Mouse (Mus musculus): ENCODE results near the gene Pdia2. TPM values are rescaled to one million over a fixed set of nuclear protein-coding genes. Genes with fewer than 3 reads are reported as not detected.

The Pdia2 gene
- total and polyA plus RNA-seq, 2 experiments: 6.0 TPM; not detected in 1

GRCm38 (mm10) chr17:26239551-26239950 is 40.7 kb upstream of the Pdia2 start:
- no peak for TF ChIP-seq POLR2A (IDR thresholded peaks at IDR 0.05; ENCODE audit: extremely low read depth, insufficient read depth, low read length)
- no peak for TF ChIP-seq CTCF (IDR thresholded peaks at IDR 0.05; ENCODE audit: low read depth, low read length)
- no peak overlapping the region for H3K9ac ChIP-seq (ENCODE audit: low read depth, low read length)
- H3K4me3 ChIP-seq (ENCODE audit: insufficient read depth, low read depth, low read length): no peak overlapping the region
- H3K79me2 ChIP-seq (ENCODE audit: control insufficient read depth, insufficient read depth, low read length): peaks cover 20% of the 10 kb centered on the region; the same call in 1 of the 2 replicates
- no peaks in the 10 kb centered on the region for H3K36me3 ChIP-seq (ENCODE audit: control insufficient read depth, insufficient read depth, low read length)
- no peaks in the 10 kb centered on the region for H3K27me3 ChIP-seq (ENCODE audit: control insufficient read depth, insufficient read depth, low read length)
- peaks cover 3% of the 10 kb centered on the region; the same call in 1 of the 2 replicates for H3K4me1 ChIP-seq (ENCODE audit: control insufficient read depth, insufficient read depth, low read length)
- no peak overlapping the region for H3K27ac ChIP-seq (replicated peaks; ENCODE audit: insufficient read depth, low read depth, low read length)
- 73% methylated on average over 2 of the region's 2 CpGs for WGBS
- no peak for DNase-seq (ENCODE audit: extremely low read depth, low read depth, low spot score)

GRCm38 (mm10) chr17:26237667-26238066 is 38.8 kb upstream of the Pdia2 start:
- 87% methylated on average over 10 of the region's 10 CpGs for WGBS
- Histone ChIP-seq H3K4me3 (ENCODE audit: insufficient read depth, low read depth, low read length) (no peak overlapping the region), H3K27me3 (ENCODE audit: control insufficient read depth, insufficient read depth, low read length) (no peaks in the 10 kb centered on the region), H3K79me2 (ENCODE audit: control insufficient read depth, insufficient read depth, low read length) (peaks cover 23% of the 10 kb centered on the region; the same call in 1 of the 2 replicates), H3K4me1 (ENCODE audit: control insufficient read depth, insufficient read depth, low read length) (peaks cover 2% of the 10 kb centered on the region; the same call in 1 of the 2 replicates), H3K27ac (replicated peaks; ENCODE audit: insufficient read depth, low read depth, low read length) (no peak overlapping the region), H3K36me3 (ENCODE audit: control insufficient read depth, insufficient read depth, low read length) (no peaks in the 10 kb centered on the region), H3K9ac (ENCODE audit: low read depth, low read length) (no peak overlapping the region)
- DNase-seq (ENCODE audit: extremely low read depth, low read depth, low spot score): no peak
- no peak for TF ChIP-seq CTCF (IDR thresholded peaks at IDR 0.05; ENCODE audit: low read depth, low read length)

GRCm38 (mm10) chr17:26235077-26235815 is 36.4 kb upstream of the Pdia2 start:
- no peak for DNase-seq (ENCODE audit: extremely low read depth, low read depth, low spot score)
- Histone ChIP-seq H3K79me2 (ENCODE audit: control insufficient read depth, insufficient read depth, low read length) (peaks cover 17% of the 10 kb centered on the region; the same call in 1 of the 2 replicates), H3K36me3 (ENCODE audit: control insufficient read depth, insufficient read depth, low read length) (no peaks in the 10 kb centered on the region), H3K27me3 (ENCODE audit: control insufficient read depth, insufficient read depth, low read length) (no peaks in the 10 kb centered on the region), H3K4me1 (ENCODE audit: control insufficient read depth, insufficient read depth, low read length) (no peaks in the 10 kb centered on the region), H3K9ac (ENCODE audit: low read depth, low read length) (no peak overlapping the region), H3K4me3 (ENCODE audit: insufficient read depth, low read depth, low read length) (no peak overlapping the region), H3K27ac (replicated peaks; ENCODE audit: insufficient read depth, low read depth, low read length) (peak overlapping the region; percentile 8; the same call in 1 of the 2 replicates)
- 77% methylated on average over 13 of the region's 13 CpGs for whole genome bisulfite sequencing
- TF ChIP-seq CTCF (IDR thresholded peaks at IDR 0.05; ENCODE audit: low read depth, low read length) (no peak), POLR2A (IDR thresholded peaks at IDR 0.05; ENCODE audit: extremely low read depth, insufficient read depth, low read length) (no peak)

GRCm38 (mm10) chr17:26234386-26234785 is 35.5 kb upstream of the Pdia2 start:
- no peak for TF ChIP-seq POLR2A (IDR thresholded peaks at IDR 0.05; ENCODE audit: extremely low read depth, insufficient read depth, low read length)
- no peak for TF ChIP-seq CTCF (IDR thresholded peaks at IDR 0.05; ENCODE audit: low read depth, low read length)
- no peak for DNase-seq (ENCODE audit: extremely low read depth, low read depth, low spot score)
- Histone ChIP-seq H3K27me3 (ENCODE audit: control insufficient read depth, insufficient read depth, low read length) (no peaks in the 10 kb centered on the region), H3K79me2 (ENCODE audit: control insufficient read depth, insufficient read depth, low read length) (peaks cover 22% of the 10 kb centered on the region; the same call in 1 of the 2 replicates), H3K27ac (replicated peaks; ENCODE audit: insufficient read depth, low read depth, low read length) (no peak overlapping the region), H3K4me1 (ENCODE audit: control insufficient read depth, insufficient read depth, low read length) (no peaks in the 10 kb centered on the region), H3K9ac (ENCODE audit: low read depth, low read length) (no peak overlapping the region), H3K36me3 (ENCODE audit: control insufficient read depth, insufficient read depth, low read length) (no peaks in the 10 kb centered on the region), H3K4me3 (ENCODE audit: insufficient read depth, low read depth, low read length) (no peak overlapping the region)
- WGBS: 89% methylated on average over 8 of the region's 8 CpGs

- Histone ChIP-seq H3K27ac (replicated peaks; ENCODE audit: insufficient read depth, low read depth, low read length) (no peak overlapping the region), H3K4me1 (ENCODE audit: control insufficient read depth, insufficient read depth, low read length) (no peaks in the 10 kb centered on the region), H3K36me3 (ENCODE audit: control insufficient read depth, insufficient read depth, low read length) (no peaks in the 10 kb centered on the region), H3K27me3 (ENCODE audit: control insufficient read depth, insufficient read depth, low read length) (no peaks in the 10 kb centered on the region), H3K79me2 (ENCODE audit: control insufficient read depth, insufficient read depth, low read length) (peaks cover 24% of the 10 kb centered on the region; the same call in 1 of the 2 replicates), H3K4me3 (ENCODE audit: insufficient read depth, low read depth, low read length) (no peak overlapping the region), H3K9ac (ENCODE audit: low read depth, low read length) (no peak overlapping the region)
- no peak for DNase-seq (ENCODE audit: extremely low read depth, low read depth, low spot score)
- TF ChIP-seq CTCF (IDR thresholded peaks at IDR 0.05; ENCODE audit: low read depth, low read length) (peak; percentile 63), POLR2A (IDR thresholded peaks at IDR 0.05; ENCODE audit: extremely low read depth, insufficient read depth, low read length) (no peak)
- WGBS: 87% methylated on average over 8 of the region's 8 CpGs
These were observed 34.0 kb upstream of the Pdia2 start for GRCm38 (mm10) chr17:26232863-26233262.

- no peak for DNase-seq (ENCODE audit: extremely low read depth, low read depth, low spot score)
- WGBS: 81% methylated on average over 5 of the region's 5 CpGs
- H3K4me3 ChIP-seq (ENCODE audit: insufficient read depth, low read depth, low read length): no peak overlapping the region
- no peaks in the 10 kb centered on the region for H3K27me3 ChIP-seq (ENCODE audit: control insufficient read depth, insufficient read depth, low read length)
- no peak overlapping the region for H3K9ac ChIP-seq (ENCODE audit: low read depth, low read length)
- H3K27ac ChIP-seq (replicated peaks; ENCODE audit: insufficient read depth, low read depth, low read length): no peak overlapping the region
- H3K4me1 ChIP-seq (ENCODE audit: control insufficient read depth, insufficient read depth, low read length): no peaks in the 10 kb centered on the region
- TF ChIP-seq CTCF (IDR thresholded peaks at IDR 0.05; ENCODE audit: low read depth, low read length): no peak
- no peak for TF ChIP-seq POLR2A (IDR thresholded peaks at IDR 0.05; ENCODE audit: extremely low read depth, insufficient read depth, low read length)
- peaks cover 24% of the 10 kb centered on the region; the same call in 1 of the 2 replicates for H3K79me2 ChIP-seq (ENCODE audit: control insufficient read depth, insufficient read depth, low read length)
- H3K36me3 ChIP-seq (ENCODE audit: control insufficient read depth, insufficient read depth, low read length): no peaks in the 10 kb centered on the region
These were observed 32.3 kb upstream of the Pdia2 start for GRCm38 (mm10) chr17:26231156-26231555.

Measured in liver, adult 2 months (tissue).